Mouse (Mus musculus) lung, postnatal 0 days (tissue): ENCODE data around the gene Nkpd1.

Source experiments
- CTCF ChIP-seq: IDR thresholded peaks from 2 replicates; pipeline ENCODE4 v1.5.1; 2016; ENCODE audit warnings: antibody characterized with exemption, mild to moderate bottlenecking
- EP300 ChIP-seq: IDR thresholded peaks from 2 replicates; pipeline ENCODE4 v1.6.1; 2016; ENCODE audit warnings: antibody characterized with exemption, mild to moderate bottlenecking, control low read depth

- TF ChIP-seq CTCF (no peak), EP300 (no peak)
Observed at GRCm38 (mm10) chr7:19542155-19542691, 24.6 kb downstream of the Nkpd1 start.
